Mouse (Mus musculus): Measurements from ENCODE around the gene Bcar3. TPM values are rescaled to one million over a fixed set of nuclear protein-coding genes. Genes with fewer than 3 reads are reported as not detected.

Bcar3 gene
- total and polyA plus RNA-seq, 3 experiments: 47.4 to 61.2 (median 52.0) TPM

- Histone ChIP-seq H3K36me3 (replicated peaks in 1 of 2; ENCODE audit: control insufficient read depth in 1 of 2, insufficient read depth in 1 of 2, low read length in 1 of 2) (no peaks in the 10 kb centered on the region), H3K4me2 (ENCODE audit: insufficient read depth, low read depth, poor library complexity, severe bottlenecking) (peak overlapping the region; percentile 77), H3K4me3 (replicated peaks in 1 of 3; ENCODE audit: low read depth in 2 of 3, low read length in 2 of 3, poor library complexity in 1 of 3) (no peak overlapping the region), H3K79me2 (replicated peaks; ENCODE audit: control insufficient read depth, extremely low read depth, insufficient read depth, poor library complexity, severe bottlenecking) (no peaks in the 10 kb centered on the region), H3K27me3 (replicated peaks) (peaks cover 5% of the 10 kb centered on the region), H3K27ac (ENCODE audit: insufficient read depth, low read depth) (no peak overlapping the region), H3K9me3 (replicated peaks; ENCODE audit: low read length) (no peaks in the 10 kb centered on the region), H3K4me1 (ENCODE audit: control insufficient read depth in 1 of 2, insufficient read depth in 2 of 2) (peaks cover 11 to 52% of the 10 kb centered on the region in 2 experiments), H3K9ac (ENCODE audit: insufficient read depth, low read depth) (no peak overlapping the region)
- in situ Hi-C loops (cut with MboI; ENCODE audit: low pct_ligation_motif_present, low pct_unique_long_range_greater_than_20kb, low sequenced_read_pairs) (no loop called here), dilution Hi-C loops (cut with MboI; ENCODE audit: extremely low pct_ligation_motif_present, extremely low pct_unique_long_range_greater_than_20kb, low sequenced_read_pairs) (no loop called here)
- TF ChIP-seq USF1 (IDR thresholded peaks at IDR 0.05; ENCODE audit: low read depth, low read length) (no peak), NELFE (IDR thresholded peaks at IDR 0.05; ENCODE audit: low read depth, low read length) (no peak), SIN3A (IDR thresholded peaks at IDR 0.05; ENCODE audit: low read length) (no peak), MYC (IDR thresholded peaks at IDR 0.05; ENCODE audit: low read depth, low read length) (no peak), POLR2AphosphoS2 (IDR thresholded peaks at IDR 0.05; ENCODE audit: low read depth, low read length) (no peak), NRF1 (IDR thresholded peaks at IDR 0.05; ENCODE audit: low read depth, low read length) (no peak), RCOR1 (conservative IDR thresholded peaks at IDR 0.05; ENCODE audit: low read depth, low read length) (no peak), HCFC1 (IDR thresholded peaks at IDR 0.05; ENCODE audit: low read depth, low read length) (no peak)
- DNase-seq (ENCODE audit: extremely low read depth): no peak
Observed at GRCm38 (mm10) chr3:122333902-122334301, 40.0 kb downstream of the Bcar3 start.

- H3K27ac ChIP-seq (ENCODE audit: insufficient read depth, low read depth): no peak overlapping the region
- no peaks in the 10 kb centered on the region for H3K9me3 ChIP-seq (replicated peaks; ENCODE audit: low read length)
- TF ChIP-seq RCOR1 (conservative IDR thresholded peaks at IDR 0.05; ENCODE audit: low read depth, low read length): no peak
- no peak for TF ChIP-seq PAX5 (IDR thresholded peaks at IDR 0.05; ENCODE audit: low read length)
- TF ChIP-seq NELFE (IDR thresholded peaks at IDR 0.05; ENCODE audit: low read depth, low read length): no peak
- TF ChIP-seq USF2 (conservative IDR thresholded peaks at IDR 0.05; ENCODE audit: low read depth, low read length): no peak
- no peak for TF ChIP-seq ZKSCAN1 (IDR thresholded peaks at IDR 0.05; ENCODE audit: borderline replicate concordance, low read depth, low read length)
- no peak for TF ChIP-seq CHD2 (IDR thresholded peaks at IDR 0.05; ENCODE audit: low read length)
- TF ChIP-seq ZNF384 (IDR thresholded peaks at IDR 0.05; ENCODE audit: low read depth, low read length): no peak
- TF ChIP-seq IRF4 (IDR thresholded peaks at IDR 0.05; ENCODE audit: low read depth, low read length): peak; percentile 54; the same call in 1 of the 2 replicates
- 0 out of 2 replicates have a peak, but pooled peaks have one; percentile 18 for TF ChIP-seq TCF12 (IDR thresholded peaks at IDR 0.05; ENCODE audit: low read depth, low read length)
- TF ChIP-seq UBTF (IDR thresholded peaks at IDR 0.05; ENCODE audit: low read depth, low read length): no peak
- 0 out of 2 replicates have a peak, but pooled peaks have one; percentile 44 for TF ChIP-seq EP300 (IDR thresholded peaks at IDR 0.05; ENCODE audit: low read length)
- no peaks in the 10 kb centered on the region for H3K36me3 ChIP-seq (replicated peaks in 1 of 2; ENCODE audit: control insufficient read depth in 1 of 2, insufficient read depth in 1 of 2, low read length in 1 of 2)
- H3K79me2 ChIP-seq (replicated peaks; ENCODE audit: control insufficient read depth, extremely low read depth, insufficient read depth, poor library complexity, severe bottlenecking): no peaks in the 10 kb centered on the region
- H3K9ac ChIP-seq (ENCODE audit: insufficient read depth, low read depth): no peak overlapping the region
- H3K4me3 ChIP-seq (replicated peaks in 1 of 3; ENCODE audit: low read depth in 2 of 3, low read length in 2 of 3, poor library complexity in 1 of 3): no peak overlapping the region
- in situ Hi-C loops (cut with MboI; ENCODE audit: low pct_ligation_motif_present, low pct_unique_long_range_greater_than_20kb, low sequenced_read_pairs): no loop called here
- peak; percentile 38 for DNase-seq (ENCODE audit: extremely low read depth)
- peaks cover 5% of the 10 kb centered on the region for H3K27me3 ChIP-seq (replicated peaks)
- peak overlapping the region; percentile 77 for H3K4me2 ChIP-seq (ENCODE audit: insufficient read depth, low read depth, poor library complexity, severe bottlenecking)
- dilution Hi-C loops (cut with MboI; ENCODE audit: extremely low pct_ligation_motif_present, extremely low pct_unique_long_range_greater_than_20kb, low sequenced_read_pairs): no loop called here
- peaks cover 11 to 55% of the 10 kb centered on the region in 2 experiments for H3K4me1 ChIP-seq (ENCODE audit: control insufficient read depth in 1 of 2, insufficient read depth in 2 of 2)
Observed at GRCm38 (mm10) chr3:122334375-122334774, 40.4 kb downstream of the Bcar3 start.
